Mouse (Mus musculus): ENCODE measurements at regions not wholly inside any gene's neighbourhood (a gene's known extent, or its start where the extent isn't known, plus 50 kb on each side); places are given as distances from the start of the nearest gene placed in this dataset.

- intact Hi-C loops (cut with DNase I), result no loop called here
- DNase-seq, result no peak
Observed at GRCm38 (mm10) chr3:129002866-129003265, 196.8 kb upstream of the Pitx2 start.

- no peak for DNase-seq
- intact Hi-C loops (cut with DNase I), result no loop called here
Observed at GRCm38 (mm10) chr3:129004085-129004484, 195.6 kb upstream of the Pitx2 start.

- no peak for DNase-seq
- intact Hi-C loops (cut with DNase I), result no loop called here
Observed at GRCm38 (mm10) chr3:129038877-129039276, 160.8 kb upstream of the Pitx2 start.

GRCm38 (mm10) chr3:129044834-129045233 is 154.8 kb upstream of the Pitx2 start:
- DNase-seq, result no peak
- intact Hi-C loops (cut with DNase I), result no loop called here

GRCm38 (mm10) chr3:129049899-129050597 is 149.6 kb upstream of the Pitx2 start:
- no peak for DNase-seq
- intact Hi-C loops (cut with DNase I), result no loop called here

- intact Hi-C loops (cut with DNase I), result no loop called here
- DNase-seq, result no peak
Observed at GRCm38 (mm10) chr3:129065457-129066364, 134.0 kb upstream of the Pitx2 start.

GRCm38 (mm10) chr3:129069676-129070075 is 130.0 kb upstream of the Pitx2 start:
- intact Hi-C loops (cut with DNase I), result no loop called here

GRCm38 (mm10) chr3:129070521-129070933 is 129.2 kb upstream of the Pitx2 start:
- intact Hi-C loops (cut with DNase I), result no loop called here
- no peak for DNase-seq

More at GRCm38 (mm10) chr3:129069676-129070075, 130.0 kb upstream of the Pitx2 start:
- DNase-seq, result no peak

GRCm38 (mm10) chr3:129071002-129071401 is 128.7 kb upstream of the Pitx2 start:
- intact Hi-C loops (cut with DNase I), result no loop called here
- no peak for DNase-seq

- intact Hi-C loops (cut with DNase I), result no loop called here
- DNase-seq, result no peak
Observed at GRCm38 (mm10) chr3:129076396-129076795, 123.3 kb upstream of the Pitx2 start.

GRCm38 (mm10) chr3:129103786-129104440 is 95.8 kb upstream of the Pitx2 start:
- no peak for DNase-seq
- intact Hi-C loops (cut with DNase I), result no loop called here

- intact Hi-C loops (cut with DNase I), result no loop called here
- DNase-seq, result no peak
Observed at GRCm38 (mm10) chr3:129104811-129105210, 94.9 kb upstream of the Pitx2 start.

- DNase-seq, result no peak
- intact Hi-C loops (cut with DNase I), result no loop called here
Observed at GRCm38 (mm10) chr3:129106174-129106573, 93.5 kb upstream of the Pitx2 start.

- DNase-seq, result no peak
- intact Hi-C loops (cut with DNase I), result no loop called here
Observed at GRCm38 (mm10) chr3:129130521-129130920, 69.2 kb upstream of the Pitx2 start.

GRCm38 (mm10) chr3:129131140-129131539 is 68.5 kb upstream of the Pitx2 start:
- no peak for DNase-seq
- intact Hi-C loops (cut with DNase I), result no loop called here

- intact Hi-C loops (cut with DNase I), result no loop called here
- DNase-seq, result no peak
Observed at GRCm38 (mm10) chr3:129131877-129132433, 67.7 kb upstream of the Pitx2 start.
